Mouse (Mus musculus) mammary gland, adult 2 months (tissue): ENCODE data around the gene Hist1h1c. TPM values are rescaled to one million over a fixed set of nuclear protein-coding genes. Genes with fewer than 3 reads are reported as not detected.

ENCODE experiments used
- polyA plus RNA-seq: library from polyadenylated mRNA; depleted of rRNA; stranded (reverse); fragments of >200 nt; gene quantifications from 2 replicates; pipeline ENCODE4 v1.2.3, GENCODE M21; 2012; ENCODE audit warnings: low replicate concordance; rRNA removed

Gene Hist1h1c
- polyA plus RNA-seq, 1 experiment, result 48.4 TPM

Other genes with a start within 250 kb of the Hist1h1c start
- gene Btn2a2, start 250.0 kb upstream of the Hist1h1c start, polyA plus RNA-seq, result 0.22 TPM in 1 of 2 replicates, not detected in the other
- 38.0 and 58.7 TPM in 2 replicates for gene Hist1h4h, start 207.8 kb upstream of the Hist1h1c start, polyA plus RNA-seq
- gene Hist1h2af, start 204.9 kb upstream of the Hist1h1c start, polyA plus RNA-seq, result 11.2 and 126 TPM in 2 replicates
- gene Hist1h3g, start 203.4 kb upstream of the Hist1h1c start, polyA plus RNA-seq, result 5.9 and 13.3 TPM in 2 replicates
- gene Hist1h2bh, start 195.4 kb upstream of the Hist1h1c start, polyA plus RNA-seq, result 0.78 and 1.9 TPM in 2 replicates
- 1.0 and 5.4 TPM in 2 replicates for gene Hist1h3f, start 194.8 kb upstream of the Hist1h1c start, polyA plus RNA-seq
- gene Hist1h4f, start 187.2 kb upstream of the Hist1h1c start, polyA plus RNA-seq, result 2.2 and 6.6 TPM in 2 replicates
- gene Hist1h1d, start 185.5 kb upstream of the Hist1h1c start, polyA plus RNA-seq, result 0.13 and 0.16 TPM in 2 replicates
- gene Hist1h3e, start 176.4 kb upstream of the Hist1h1c start, polyA plus RNA-seq, result 6.4 and 27.3 TPM in 2 replicates
- 1.2 and 9.3 TPM in 2 replicates for gene Hist1h2ae, start 167.6 kb upstream of the Hist1h1c start, polyA plus RNA-seq
- 13.0 and 31.0 TPM in 2 replicates for gene Hist1h2bg, start 167.4 kb upstream of the Hist1h1c start, polyA plus RNA-seq
- 4.0 and 7.4 TPM in 2 replicates for gene Hist1h2bf, start 164.6 kb upstream of the Hist1h1c start, polyA plus RNA-seq
- gene Hist1h2ad, start 164.4 kb upstream of the Hist1h1c start, polyA plus RNA-seq, result 0.65 and 4.8 TPM in 2 replicates
- 4.1 and 8.7 TPM in 2 replicates for gene Hist1h3d, start 163.0 kb upstream of the Hist1h1c start, polyA plus RNA-seq
- 5.3 and 12.9 TPM in 2 replicates for gene Hist1h4d, start 157.2 kb upstream of the Hist1h1c start, polyA plus RNA-seq
- gene Hist1h2be, start 117.7 kb upstream of the Hist1h1c start, polyA plus RNA-seq, result 3.1 and 3.9 TPM in 2 replicates
- 1.8 and 2.0 TPM in 2 replicates for gene Hist1h1e, start 116.2 kb upstream of the Hist1h1c start, polyA plus RNA-seq
- 0.23 and 1.3 TPM in 2 replicates for gene Hist1h2ac, start 54.9 kb upstream of the Hist1h1c start, polyA plus RNA-seq
- gene Hist1h2bc, start 54.6 kb upstream of the Hist1h1c start, polyA plus RNA-seq, result 185 and 224 TPM in 2 replicates
- gene Hist1h1t, start 43.0 kb upstream of the Hist1h1c start, polyA plus RNA-seq, result not detected in 2 replicates
- gene Hist1h4c, start 40.4 kb upstream of the Hist1h1c start, polyA plus RNA-seq, result 2.4 and 6.0 TPM in 2 replicates
- 28.3 and 37.4 TPM in 2 replicates for gene Hfe, start 28.0 kb upstream of the Hist1h1c start, polyA plus RNA-seq
- gene Hist1h3c, start 6.8 kb downstream of the Hist1h1c start, polyA plus RNA-seq, result 2.4 and 16.2 TPM in 2 replicates
- 3.7 and 13.5 TPM in 2 replicates for gene Hist1h2bb, start 7.9 kb downstream of the Hist1h1c start, polyA plus RNA-seq
- gene Hist1h2ab, start 12.3 kb downstream of the Hist1h1c start, polyA plus RNA-seq, result 1.0 and 14.9 TPM in 2 replicates
- gene Hist1h3b, start 13.5 kb downstream of the Hist1h1c start, polyA plus RNA-seq, result 4.0 and 16.0 TPM in 2 replicates
- 1.3 and 6.8 TPM in 2 replicates for gene Hist1h4b, start 18.2 kb downstream of the Hist1h1c start, polyA plus RNA-seq
- 1.6 and 6.5 TPM in 2 replicates for gene Hist1h4a, start 22.4 kb downstream of the Hist1h1c start, polyA plus RNA-seq
- gene Hist1h3a, start 23.6 kb downstream of the Hist1h1c start, polyA plus RNA-seq, result 3.1 and 16.8 TPM in 2 replicates
- gene Hist1h1a, start 24.9 kb downstream of the Hist1h1c start, polyA plus RNA-seq, result 0.47 TPM in 1 of 2 replicates, not detected in the other
- gene Trim38, start 31.1 kb downstream of the Hist1h1c start, polyA plus RNA-seq, result 0.10 TPM in 1 of 2 replicates, not detected in the other
- 0.25 TPM in 1 of 2 replicates, not detected in the other for gene Slc17a2, start 68.2 kb downstream of the Hist1h1c start, polyA plus RNA-seq
- gene Slc17a3, start 100.6 kb downstream of the Hist1h1c start, polyA plus RNA-seq, result 0.10 TPM in 1 of 2 replicates, not detected in the other
- 0.22 and 0.48 TPM in 2 replicates for gene Slc17a1, start 128.9 kb downstream of the Hist1h1c start, polyA plus RNA-seq
- 0.13 TPM in 1 of 2 replicates, not detected in the other for gene Slc17a4, start 176.2 kb downstream of the Hist1h1c start, polyA plus RNA-seq
- not detected in 2 replicates for gene Hist1h2ba, start 195.3 kb downstream of the Hist1h1c start, polyA plus RNA-seq
- not detected in 2 replicates for gene Hist1h2aa, start 195.7 kb downstream of the Hist1h1c start, polyA plus RNA-seq